Mouse (Mus musculus): ENCODE results near the gene Eif3l.

DNA sequence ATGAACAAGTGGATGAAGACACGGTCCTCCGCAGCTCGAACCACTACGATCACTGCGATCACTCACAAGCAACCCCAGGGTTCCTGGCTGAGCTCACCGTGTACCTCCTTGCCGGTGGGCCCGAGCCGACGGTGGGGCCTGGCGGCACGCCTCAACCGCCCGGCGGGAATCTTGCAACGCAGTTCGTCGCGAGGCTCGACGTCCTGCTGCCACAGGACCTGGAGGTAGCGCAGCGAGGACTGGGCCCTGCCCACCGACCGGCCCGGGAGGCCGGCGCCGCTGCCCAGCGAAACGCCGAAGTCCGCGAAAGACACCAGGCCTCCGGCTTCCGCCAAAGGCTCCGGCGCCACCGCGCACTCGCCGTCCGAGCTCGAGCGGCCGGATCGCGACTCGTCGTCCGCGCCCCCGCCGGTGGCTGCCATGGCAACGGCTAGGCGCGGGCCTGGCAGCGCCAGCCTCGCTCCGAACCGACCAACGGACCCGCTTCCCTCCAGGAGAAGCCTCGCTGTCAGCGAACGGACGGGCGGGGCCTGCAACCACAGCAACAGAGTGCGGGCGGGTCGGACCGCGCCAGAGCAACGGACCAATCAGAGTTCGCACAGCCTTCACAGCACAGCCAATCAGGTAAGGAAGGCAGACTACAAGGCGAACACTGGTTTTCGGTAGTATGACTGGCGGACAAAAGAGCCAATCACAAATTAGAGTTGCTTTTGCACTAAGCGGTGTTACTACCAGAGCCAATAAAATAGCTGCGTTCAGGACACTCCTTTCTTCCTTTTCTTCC, 12.4 kb upstream of the Eif3l start, which contains the start of gene Ankrd54:
- TF ChIP-seq CTCF (IDR thresholded peaks at IDR 0.05; ENCODE audit: insufficient read depth, low read length) (no peak), POLR2A (IDR thresholded peaks at IDR 0.05; ENCODE audit: borderline replicate concordance, extremely low read depth, low read depth, low read length) (peak; percentile 80; the same call in 1 of the 2 replicates)

All from lung, adult 2 months (tissue).